Mouse (Mus musculus) monocyte, adult 2 months (primary cell): Measurements from ENCODE around the gene Rgl2.
A peak's percentile ranks its signal among the peaks of the same experiment; 100 is the strongest.

Source experiments
- DNase-seq, 2 experiments: peaks; one replicate each; pipeline ENCODE4 v3.0.0; 2022; ENCODE audit warnings: low spot score in 2 of 2, low read depth in 1 of 2

Rgl2 gene

DNA sequence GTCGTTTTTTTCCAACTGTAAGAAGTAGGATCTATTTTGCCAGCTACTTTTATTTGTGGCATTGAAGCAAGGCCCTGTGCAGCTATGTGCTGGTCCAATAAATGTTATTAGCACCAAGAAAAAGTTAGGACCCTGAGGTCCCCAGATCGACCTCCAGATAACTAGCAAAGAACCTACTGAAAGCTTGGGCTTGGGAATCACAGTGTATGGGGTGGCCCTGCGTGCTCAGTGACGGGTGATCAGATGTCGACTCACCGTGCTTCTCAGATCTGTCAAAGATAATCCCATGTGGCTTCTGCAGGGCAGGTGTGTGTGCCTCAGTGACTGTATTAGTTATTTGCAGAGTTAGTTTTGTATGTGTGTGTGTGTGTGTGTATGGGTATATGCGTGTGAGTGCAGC is 8.0 kb upstream of the Rgl2 start:
- no peak for DNase-seq

DNA sequence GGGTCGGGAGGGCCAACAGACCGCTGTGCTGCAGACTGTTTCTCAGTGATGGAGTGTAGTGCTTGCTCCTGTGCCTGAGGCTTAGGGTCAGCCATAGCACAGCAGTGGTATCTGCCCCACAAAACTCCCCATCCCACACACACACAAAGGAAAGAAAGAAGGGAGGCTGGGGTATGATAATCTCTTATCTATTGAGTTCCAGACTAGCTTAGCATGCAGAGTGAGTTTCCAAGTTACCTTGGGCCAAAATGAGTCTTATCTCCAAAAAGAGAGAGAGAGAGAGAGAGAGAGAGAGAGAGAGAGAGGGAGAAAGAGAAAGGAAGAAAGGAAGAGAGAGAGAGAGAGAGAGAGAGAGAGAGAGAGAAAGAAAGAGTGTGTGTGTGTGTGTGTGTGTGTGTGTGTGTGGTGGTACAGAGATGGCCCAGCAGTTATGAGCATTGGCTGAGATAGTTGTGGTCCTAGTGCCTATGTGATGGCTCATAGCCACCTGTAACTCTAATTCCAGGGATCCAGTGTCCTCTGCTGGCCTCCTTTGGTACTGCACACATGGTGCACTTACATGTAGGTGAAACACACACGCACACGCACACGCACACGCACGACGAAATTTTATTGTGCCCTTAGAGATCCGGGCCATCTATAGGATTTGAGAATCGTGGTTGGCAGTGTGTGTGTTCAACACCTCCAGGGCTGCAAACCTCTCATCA is 4.6 kb upstream of the Rgl2 start:
- DNase-seq = peak in 1 of 2 experiments; percentile 34

DNA sequence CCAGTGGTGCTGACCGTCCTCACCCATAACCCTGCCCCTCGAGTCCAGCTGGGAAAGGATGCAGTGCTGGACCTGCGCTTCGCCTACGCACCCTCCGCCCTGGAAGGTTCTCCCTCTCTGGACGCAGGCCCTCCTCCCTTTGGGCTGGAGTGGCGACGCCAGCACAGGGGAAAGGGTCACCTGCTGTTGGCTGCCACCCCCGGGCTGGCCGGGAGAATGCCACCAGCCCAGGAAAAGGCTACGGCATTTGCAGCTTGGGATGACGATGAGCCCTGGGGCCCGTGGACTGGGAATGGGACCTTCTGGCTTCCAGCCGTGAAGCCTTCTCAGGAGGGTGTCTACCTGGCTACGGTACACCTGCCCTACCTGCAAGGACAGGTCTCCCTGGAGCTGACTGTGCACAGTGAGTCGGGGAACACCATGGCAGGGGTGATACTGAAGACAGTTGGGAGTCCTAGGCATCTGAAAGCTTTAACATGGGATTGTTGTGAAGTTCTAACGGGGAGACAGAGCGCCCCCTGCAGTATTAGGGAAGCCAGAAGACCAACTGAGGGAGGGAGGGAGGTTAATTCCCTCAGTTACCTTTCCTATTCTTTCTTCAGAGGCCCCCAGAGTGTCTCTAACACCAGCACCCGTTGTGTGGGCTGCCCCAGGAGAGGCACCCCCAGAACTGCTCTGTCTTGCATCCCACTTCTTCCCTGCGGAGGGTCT is 3.8 kb upstream of the Rgl2 start:
- no peak for DNase-seq

DNA sequence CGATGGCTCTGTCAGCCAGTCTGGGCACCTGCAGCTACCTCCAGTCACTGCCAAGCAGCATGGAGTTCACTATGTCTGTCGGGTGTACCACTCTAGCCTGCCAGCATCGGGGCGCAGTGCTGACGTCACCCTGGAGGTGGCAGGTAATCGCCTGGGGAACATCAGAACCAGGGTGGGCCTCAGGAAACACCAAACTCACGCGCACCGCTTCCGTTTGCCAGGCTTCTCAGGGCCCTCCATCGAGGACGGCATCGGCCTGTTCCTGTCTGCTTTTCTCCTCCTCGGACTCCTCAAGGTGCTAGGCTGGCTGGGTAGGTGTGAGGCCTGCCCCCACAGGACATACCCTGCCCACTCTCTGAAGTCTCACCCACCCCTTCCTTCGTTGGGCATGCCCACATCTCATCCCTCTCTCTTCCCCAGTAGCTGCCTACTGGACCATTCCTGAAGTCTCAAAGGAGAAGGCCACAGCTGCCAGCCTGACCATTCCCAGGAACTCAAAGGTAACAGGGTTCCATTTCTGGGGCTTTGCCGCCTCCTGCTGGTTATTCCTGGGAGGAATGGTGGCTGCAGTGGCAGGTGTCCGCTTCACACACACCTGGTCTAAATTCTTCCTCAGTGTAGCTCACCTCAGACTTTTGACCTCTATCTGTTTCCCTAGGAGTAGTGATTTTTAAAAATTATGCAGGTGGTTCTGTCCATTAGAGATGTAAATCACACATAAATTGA is 3.0 kb upstream of the Rgl2 start:
- DNase-seq = no peak

DNA sequence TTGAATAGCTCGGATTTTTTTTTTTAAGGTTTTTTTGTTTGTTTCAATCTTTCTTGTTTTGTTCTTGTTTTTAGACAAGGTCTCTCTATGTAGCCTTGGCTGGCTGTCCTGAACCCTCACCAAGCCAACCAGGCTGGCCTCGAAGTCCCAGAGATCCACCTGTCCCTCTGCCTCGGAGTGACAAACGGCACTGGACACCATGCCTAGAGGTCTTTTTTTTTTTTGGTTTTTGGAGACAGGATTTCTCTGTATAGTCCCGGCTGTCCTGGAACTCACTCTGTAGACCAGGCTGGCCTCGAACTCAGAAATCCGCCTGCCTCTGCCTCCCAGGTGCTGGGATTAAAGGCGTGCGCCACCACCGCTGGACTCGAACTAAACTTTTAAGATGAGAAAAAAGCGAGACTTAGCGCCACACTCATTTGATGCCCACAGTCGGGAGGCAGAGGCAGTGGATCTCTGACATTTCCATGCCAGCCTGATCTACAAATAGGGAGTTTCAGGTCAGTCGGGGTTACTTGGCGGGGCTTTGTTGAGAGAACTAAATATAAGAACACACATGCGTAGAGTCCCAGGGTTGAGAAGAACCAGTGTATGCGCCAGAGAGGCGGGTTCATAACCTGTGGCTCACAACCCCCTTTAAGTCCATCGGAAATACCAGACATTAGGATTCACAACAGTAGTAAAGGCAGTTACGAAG is 944 bp upstream of the Rgl2 start:
- no peak for DNase-seq

DNA sequence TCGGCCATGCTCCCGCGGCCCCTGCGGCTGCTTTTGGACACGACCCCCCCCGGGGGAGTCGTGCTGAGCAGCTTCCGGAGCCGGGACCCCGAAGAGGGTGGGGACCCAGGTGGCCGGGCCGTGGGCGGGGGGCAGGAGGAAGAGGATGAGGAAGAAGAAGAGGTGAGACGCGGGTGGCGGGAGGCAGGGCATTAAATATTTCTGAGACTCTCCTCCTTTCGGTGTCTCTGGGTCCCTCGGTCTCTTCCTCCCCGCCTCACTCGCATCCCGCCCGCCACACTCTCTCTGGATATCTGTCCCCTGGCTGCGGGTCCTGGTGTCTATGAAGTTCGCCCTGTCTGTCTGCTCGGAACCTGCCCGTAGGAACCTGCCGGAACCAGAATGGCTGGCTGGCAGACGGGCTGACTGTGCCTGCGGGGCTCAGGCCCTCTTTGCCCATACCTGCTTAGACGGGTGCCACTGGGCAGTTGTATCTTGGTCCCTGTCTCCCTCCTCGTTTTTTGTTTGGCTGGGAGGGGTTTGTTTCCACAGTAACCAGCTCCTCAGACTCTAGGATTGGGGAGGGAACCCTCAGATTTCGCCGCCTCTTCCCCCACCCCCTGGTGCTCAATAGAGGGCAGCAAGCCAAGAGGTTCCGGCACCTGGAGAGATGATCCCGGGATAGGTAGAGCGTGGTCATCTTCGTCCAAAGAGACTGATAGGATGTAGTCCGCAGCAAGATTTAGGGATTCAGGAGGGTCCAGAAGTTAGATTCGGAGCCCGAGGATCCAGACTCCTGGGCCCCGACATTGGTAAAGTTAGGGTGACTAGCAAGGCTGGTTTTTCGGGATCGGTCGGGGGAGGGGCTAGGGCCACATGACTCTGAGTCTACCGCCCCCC is 1.2 kb downstream of the Rgl2 start:
- peak in 1 of 2 experiments; percentile 60 for DNase-seq

DNA sequence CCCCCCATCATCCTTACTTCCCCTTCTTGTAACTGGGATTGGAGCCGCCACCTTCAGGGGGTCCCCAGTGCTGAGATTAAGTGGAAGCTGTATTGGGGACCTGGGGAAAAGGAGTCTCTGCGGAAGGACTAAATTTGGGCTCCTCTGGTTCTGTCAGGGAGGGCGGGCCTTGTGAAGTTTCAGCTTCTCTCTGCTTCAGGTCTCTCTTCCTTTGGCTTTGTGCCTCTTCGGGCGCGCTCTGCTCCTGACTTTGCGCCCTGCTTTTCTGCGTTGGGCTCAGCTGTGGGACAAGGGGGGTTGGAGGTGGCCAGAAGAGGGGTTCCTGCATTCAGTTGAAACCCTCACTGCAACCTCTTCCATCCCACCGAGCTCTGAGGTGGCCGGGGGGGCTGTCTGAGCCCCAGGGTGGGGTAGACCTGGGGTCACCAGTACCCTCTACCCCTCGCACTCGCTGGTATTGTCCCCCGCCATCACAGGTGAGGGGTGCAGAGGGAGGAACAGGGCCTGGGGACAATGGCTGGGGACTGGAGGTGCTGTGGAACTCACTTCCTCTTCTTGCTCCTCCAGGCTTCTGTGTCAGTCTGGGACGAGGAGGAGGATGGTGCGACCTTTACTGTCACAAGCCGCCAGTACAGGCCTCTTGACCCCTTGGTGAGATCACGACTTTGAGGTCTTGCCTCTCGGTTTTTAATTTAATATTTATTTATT is 2.0 kb downstream of the Rgl2 start:
- DNase-seq = no peak

DNA sequence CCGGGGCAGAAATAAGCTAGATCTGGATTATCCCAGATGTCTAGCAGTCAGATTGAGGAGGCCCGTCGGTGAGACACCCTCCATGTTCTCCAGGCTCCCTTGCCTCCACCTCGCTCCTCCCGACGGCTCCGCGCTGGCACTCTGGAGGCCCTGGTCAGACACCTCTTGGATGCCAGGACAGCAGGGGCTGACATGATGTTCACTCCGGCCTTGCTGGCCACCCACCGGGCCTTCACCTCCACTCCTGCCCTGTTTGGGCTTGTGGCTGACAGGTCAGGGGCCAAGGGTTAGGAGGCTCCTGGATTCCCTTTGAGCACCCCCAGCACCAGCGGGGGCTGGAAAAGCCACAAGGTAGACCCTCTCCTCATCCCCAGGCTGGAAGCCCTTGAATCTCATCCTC is 2.6 kb downstream of the Rgl2 start:
- DNase-seq = no peak

DNA sequence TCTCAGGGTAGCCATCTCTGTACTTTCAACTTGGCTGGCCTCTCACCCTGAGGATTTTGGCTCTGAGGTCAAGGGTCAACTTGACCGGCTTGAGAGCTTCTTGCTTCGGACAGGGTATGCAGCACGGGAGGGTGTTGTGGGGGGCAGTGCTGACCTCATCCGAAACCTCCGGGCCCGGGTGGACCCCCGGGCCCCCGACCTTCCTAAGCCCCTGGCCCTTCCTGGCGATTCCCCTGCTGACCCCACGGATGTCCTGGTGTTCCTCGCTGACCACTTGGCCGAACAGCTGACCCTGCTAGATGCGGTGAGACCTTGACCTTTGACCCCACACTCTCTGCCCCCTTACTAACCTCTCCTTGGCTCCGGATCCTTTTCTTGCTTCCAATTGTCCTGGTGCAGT is 3.1 kb downstream of the Rgl2 start:
- DNase-seq = no peak

DNA sequence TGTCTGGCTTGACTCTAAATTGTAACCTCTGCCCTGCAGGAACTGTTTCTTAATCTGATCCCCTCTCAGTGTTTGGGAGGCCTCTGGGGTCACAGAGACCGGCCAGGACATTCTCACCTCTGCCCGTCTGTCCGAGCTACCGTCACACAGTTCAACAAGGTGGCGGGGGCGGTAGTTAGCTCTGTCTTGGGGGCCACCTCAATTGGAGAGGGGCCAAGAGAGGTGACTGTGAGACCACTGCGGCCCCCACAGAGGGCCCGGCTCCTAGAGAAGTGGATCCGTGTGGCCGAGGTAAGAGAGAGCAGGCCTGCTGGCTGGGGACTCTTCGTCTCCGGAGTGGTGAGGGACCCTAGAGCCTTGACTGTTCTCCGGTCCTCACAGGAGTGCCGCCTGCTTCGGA is 3.6 kb downstream of the Rgl2 start:
- no peak for DNase-seq

DNA sequence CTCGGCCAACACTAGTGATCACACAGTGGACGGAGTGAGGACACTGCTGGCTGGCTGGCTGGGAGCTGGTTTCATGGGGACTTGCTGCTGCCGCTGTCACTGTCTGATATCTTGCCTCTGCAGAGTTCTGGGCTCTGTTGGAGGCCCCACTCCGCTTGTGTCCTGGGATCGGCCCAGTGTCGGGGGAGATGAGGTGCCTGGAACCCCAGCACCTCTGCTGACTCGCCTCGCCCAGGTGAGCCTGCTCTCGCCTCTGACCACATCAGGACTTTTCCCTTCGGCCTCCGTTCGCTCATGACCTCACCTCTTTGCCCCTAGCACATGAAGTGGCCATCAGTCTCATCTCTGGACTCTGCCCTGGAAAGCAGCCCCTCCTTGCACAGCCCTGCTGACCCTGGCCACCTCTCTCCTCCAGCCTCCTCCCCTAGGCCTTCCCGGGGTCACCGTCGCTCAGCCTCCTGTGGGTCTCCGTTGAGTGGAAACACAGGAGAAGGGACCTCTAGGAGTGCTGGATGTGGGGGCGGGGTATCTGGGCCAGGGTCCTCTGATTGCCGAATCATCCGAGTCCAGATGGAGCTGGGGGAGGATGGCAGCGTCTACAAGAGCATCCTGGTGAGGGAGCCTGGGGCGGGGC is 6.2 kb downstream of the Rgl2 start:
- no peak for DNase-seq

DNA sequence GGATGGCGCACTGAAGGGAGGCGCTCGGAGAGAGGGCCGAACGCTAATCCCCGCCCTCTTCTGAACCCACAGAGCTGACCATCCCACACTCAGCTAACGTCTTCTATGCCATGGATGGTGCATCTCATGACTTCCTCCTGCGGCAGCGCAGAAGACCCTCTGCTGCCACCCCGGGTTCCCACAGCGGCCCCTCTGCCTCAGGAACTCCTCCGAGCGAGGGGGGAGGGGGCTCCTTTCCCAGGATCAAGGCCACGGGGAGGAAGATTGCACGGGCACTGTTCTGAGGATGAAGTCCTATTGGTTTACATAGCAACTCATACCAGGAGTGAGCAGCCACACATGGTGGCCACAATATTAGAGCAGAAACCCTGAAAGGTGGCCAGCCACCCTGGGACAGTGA is 7.7 kb downstream of the Rgl2 start:
- DNase-seq = no peak

DNA sequence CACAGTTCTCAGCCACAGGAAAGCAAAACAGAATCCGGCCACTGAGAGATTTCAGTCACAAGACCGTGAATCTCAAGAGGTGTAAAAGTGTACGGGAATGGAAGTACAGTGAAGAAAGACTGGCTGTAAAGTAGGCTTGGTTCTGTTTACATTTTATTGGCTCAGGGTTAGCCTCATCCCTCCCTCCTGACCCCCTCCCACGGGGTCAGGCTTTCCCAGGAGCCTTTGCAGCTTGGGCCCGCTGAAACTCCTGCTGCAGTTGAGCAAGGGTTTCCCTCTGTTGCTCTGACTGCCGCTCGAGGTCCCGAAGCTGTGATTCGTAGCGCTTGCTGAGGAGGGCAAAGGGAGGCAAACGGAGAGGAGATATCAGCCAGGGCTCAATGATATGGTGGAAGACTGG is 9.4 kb downstream of the Rgl2 start:
- DNase-seq = no peak

DNA sequence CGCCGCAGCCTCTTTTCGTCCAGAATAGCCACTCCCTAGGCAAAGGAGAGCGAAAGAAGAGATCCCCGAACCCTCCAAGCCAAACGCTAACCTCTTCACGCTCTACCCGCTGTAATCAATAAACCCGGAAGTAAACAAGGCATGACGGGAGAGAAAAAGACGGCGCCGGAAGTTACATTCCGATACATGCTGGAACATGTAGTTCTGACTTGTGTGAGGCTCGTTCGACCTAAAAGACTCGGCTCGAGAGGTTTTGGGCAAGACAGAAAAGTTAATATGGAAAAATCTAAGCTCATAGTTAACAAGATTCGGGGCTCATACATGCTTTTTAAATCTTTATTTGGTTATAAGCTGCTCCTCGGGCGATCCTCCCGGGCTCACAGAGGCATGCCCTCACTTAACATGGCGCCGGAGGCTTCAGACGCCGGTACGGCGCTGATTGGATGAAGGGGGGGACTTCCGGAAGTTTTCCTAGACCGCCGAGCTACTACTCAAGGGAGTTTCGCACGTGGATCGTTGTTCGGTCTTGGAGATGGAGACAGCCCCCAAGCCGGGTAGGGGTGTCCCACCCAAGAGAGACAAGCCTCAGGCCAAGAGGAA is 11.0 kb downstream of the Rgl2 start, which contains the start of the genes Pfdn6 and Wdr46:
Gene Pfdn6, minus strand, starts transcription at position 138 of the 600 bp plus-strand sequence.
Gene Wdr46, plus strand, starts transcription at position 455 of the 600 bp plus-strand sequence.
- DNase-seq = peak in 1 of 2 experiments; percentile 69

DNA sequence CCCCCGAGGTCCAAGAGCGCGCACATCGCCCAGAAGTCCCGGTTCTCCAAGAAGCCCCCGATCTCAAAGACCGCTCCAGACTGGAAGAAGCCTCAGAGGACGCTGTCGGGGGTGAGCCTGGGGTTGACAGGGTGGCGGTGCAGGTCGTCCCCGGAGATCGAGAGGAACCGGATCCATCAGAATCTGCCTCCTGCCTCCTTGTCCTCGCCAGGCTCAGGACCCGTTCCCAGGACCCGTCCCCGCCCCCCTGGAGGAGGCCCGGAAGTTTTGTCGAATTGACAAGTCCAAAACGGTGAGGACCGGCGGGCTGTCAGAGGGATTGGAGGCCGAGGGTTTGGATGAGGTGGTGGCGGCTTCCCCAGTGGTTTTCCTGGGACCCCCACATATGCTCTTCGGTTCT is 11.6 kb downstream of the Rgl2 start:
- no peak for DNase-seq

DNA sequence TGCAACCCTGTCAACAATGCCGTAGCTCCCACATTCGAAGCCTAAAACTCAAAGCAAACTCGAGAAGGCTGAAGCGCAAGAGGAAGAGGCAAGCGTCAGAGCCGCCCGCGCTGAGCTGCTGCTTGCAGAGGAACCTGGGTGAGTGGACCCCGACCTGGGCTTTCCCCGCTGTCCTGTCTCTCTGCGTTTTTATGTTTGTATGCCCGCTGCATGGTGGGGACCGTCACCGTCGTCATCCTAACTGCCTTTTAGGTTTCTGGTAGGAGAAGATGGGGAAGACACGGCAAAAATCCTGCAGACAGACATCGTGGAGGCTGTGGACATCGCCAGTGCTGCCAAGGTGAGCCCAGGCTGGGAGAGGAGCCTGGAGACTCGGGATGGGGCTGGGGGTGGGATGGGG is 12.0 kb downstream of the Rgl2 start:
- DNase-seq = no peak

DNA sequence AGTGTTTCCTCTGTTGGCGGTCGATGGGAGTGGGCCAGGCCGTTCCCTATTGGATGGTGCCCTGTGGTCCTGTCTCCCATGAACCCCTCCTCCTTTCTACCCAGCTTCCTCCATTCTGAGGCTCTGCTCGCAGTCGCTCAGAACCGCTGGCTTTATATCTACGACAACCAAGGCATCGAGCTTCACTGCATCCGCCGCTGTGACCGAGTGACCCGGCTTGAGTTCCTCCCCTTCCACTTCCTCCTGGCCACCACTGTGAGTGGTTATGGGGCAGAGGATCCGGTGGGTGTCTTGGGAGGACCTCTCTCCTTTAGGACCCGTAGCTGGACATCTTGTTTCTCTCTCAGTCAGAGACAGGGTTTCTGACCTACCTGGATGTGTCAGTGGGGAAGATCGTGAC is 14.1 kb downstream of the Rgl2 start:
- no peak for DNase-seq

DNA sequence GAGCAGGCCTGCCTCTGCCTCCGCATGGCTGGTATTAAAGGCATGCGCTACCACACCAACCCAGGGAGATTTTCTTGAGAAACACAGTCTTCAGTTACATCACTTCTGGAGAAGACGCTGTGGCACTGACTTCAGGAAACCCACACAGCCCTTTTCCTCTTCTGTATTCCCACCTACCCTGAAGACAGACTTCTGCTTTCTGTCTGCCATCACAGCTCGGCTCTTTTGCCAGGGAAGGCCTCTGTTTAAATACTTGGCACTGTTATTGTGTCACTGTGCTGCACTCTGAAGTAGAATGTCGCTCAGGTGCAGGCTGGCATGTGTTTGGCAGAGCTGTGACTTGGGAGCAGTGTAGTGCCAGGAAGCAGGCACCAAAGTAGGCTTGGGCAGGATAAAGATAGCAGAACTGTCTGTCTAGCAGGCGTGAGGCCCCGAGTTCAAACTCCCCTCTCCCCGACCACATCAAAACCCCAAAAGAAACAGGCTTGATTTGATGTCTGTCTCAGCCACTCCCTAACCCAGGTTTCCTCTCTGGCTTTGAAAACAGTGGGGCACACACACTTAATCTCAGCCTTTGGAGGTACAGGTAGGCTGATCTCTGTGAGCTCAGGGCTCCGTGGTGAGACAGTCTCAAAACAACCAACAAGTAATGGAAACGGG is 18.2 kb downstream of the Rgl2 start:
- no peak for DNase-seq
